Mouse (Mus musculus) lung, adult 18-20 months (tissue): Measurements from ENCODE around the gene Otop3.

Source experiments
- DNase-seq, 2 experiments: peaks; one replicate each; pipeline ENCODE4 v3.0.0; 2022; ENCODE audit warnings: mixed read lengths in 2 of 2

Otop3 gene

GRCm38 (mm10) chr11:115319704-115320383, 14.7 kb upstream of the Otop3 start:
- DNase-seq: no peak

GRCm38 (mm10) chr11:115321906-115322693, 12.4 kb upstream of the Otop3 start, which contains the start of gene Ush1g:
Ush1g (minus strand) TSS chr11:115322041.
- peak; percentile 21 to 28 for DNase-seq

GRCm38 (mm10) chr11:115323354-115323753, 11.2 kb upstream of the Otop3 start:
- DNase-seq: no peak

GRCm38 (mm10) chr11:115326730-115327129, 7.8 kb upstream of the Otop3 start:
- no peak for DNase-seq

DNA sequence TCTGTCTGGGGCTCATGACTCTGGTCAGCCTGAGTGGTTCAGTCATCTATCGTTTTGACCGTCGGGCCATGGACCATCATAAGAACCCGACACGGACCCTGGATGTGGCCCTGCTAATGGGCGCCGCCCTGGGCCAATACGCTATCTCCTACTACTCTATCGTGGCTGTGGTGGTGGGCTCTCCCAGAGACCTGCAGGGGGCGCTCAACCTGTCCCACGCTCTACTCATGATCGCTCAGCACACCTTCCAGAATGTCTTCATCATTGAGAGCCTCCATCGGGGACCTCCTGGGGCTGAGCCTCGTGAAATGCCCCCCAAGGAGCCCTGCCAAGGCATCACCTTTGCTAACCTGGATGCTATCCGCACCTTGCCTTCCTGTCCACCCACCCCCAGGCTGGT, 5.2 kb upstream of the Otop3 start:
- no peak for DNase-seq

GRCm38 (mm10) chr11:115335223-115335622, 692 bp downstream of the Otop3 start:
- peak in 1 of 2 experiments; percentile 39 for DNase-seq

DNA sequence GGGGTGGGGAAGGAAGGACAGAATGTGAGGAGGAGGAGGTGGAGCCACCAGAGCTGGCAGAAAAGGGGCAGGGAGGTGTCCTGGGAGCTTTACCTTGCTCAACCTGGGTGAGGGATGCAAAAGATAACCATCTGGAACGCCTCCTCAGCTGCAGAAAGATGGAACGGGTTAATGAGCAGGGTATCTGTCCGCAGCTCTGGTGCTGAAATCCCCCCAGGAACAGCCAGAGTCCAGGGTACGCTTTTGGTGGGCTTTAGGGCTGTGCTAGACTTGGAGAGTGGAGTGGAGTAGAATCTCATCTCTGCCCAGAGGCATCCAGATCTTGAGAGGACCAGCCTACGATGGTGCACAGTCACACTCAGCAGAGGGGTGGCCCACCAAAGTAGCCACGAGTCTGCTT, 1.6 kb downstream of the Otop3 start:
- no peak for DNase-seq

GRCm38 (mm10) chr11:115337350-115337749, 2.8 kb downstream of the Otop3 start:
- DNase-seq: no peak

DNA sequence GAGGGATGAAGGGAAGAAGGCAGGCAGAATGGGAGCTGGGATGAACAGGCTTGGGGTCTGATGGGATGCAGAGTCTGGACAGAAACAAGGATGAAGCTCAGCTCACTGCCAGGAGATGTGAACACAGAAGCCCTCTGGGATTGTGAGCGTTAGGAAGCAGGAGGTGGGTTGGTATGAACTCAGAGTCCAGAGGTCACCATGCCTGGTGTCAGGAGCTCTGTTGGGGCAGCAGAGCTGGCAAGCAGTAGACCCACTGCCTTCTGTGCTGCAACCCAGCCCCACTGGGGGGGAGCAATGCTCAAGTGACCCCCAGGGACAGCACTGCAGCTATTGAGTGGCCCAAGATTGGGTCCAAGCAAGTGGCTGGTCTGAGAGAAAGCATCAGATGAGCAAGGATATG, 3.3 kb downstream of the Otop3 start:
- DNase-seq: no peak

- no peak for DNase-seq
Measured at GRCm38 (mm10) chr11:115341246-115341645, 6.7 kb downstream of the Otop3 start.

DNA sequence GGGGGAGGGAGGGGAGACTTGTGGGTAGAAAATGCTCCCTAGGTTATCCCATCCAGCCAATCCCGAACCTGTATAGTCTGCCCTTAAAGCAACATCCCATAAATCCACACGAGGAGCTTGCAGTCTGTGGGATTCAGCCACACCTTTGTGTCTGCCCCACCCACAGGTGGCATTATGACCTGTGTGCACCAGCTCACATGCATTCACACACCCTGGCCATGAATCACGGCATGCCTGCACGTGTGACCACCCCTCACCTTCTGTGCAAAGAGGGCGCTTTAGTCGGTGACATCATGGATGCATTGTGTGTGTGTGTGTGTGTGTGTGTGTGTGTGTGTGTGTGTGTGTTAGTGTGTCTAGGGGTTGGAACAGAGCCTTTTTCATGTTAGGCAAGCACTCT, 7.3 kb downstream of the Otop3 start:
- no peak for DNase-seq

GRCm38 (mm10) chr11:115344967-115345366, 10.4 kb downstream of the Otop3 start:
- DNase-seq: no peak

GRCm38 (mm10) chr11:115345515-115345914, 11.0 kb downstream of the Otop3 start:
- no peak for DNase-seq

DNA sequence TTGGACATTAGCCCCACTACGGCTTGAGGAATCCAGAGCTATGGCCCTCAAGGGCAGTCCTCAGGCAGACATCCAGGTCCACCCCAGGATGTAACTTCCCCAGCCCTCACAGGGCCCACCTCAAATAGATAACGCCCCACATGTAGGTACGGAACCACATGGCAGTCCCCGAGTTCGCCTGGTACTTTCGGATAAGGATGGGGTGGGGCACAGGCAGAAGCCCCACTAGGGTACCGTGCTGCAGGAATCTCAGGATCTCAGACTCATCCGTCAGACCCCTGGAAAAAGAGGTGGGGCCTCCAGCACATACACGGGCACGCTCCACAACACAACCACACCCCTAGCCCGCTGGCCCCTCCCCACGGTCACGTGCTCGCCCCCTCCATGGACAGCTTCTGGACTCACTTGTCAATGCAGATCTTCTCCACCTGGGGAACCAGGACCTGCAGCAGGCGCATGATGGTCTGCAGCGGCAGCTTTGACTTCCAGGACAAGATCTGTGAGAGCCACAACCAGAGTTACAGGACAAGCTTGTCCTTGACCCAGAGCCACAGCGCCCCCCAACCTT, 14.2 kb downstream of the Otop3 start:
- DNase-seq: no peak

DNA sequence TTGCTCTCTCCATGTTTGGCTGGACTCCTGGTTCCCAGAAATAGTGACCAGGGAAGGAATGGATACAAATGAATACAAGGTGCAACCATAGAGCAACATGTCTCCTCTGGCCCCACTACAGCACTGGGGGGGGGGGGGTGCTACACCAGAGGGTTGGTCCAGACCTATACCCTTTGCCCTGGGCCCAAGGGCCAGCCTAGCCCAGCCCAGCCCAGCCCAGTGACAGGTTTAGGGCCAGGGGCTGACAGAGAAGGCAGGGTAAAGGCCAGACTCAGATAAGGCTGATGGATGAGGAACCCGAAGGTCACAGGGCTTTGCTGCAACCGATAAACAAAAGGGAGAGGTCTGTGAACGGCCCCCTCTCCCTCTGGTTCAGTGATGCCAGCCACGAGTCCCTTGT, 15.4 kb downstream of the Otop3 start:
- DNase-seq: no peak

DNA sequence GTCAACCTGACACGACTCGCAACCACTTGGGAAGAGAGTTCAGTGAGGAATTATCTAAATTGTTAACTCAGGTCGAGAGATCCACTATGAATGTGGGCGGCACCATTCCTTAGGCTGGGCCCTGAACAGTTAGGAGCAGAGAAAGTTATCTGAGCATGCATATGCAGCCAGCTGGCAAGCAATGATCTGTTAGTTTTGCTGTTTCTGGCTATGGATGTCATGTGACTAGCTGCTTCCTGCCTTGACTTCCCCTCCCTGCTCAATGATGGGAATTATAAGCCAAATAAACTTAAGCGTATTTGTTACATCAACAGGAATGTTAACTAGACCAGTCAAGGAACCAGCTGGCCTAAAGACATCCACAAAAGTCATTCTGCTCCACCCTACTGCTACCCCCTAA, 18.8 kb downstream of the Otop3 start:
- DNase-seq: no peak

DNA sequence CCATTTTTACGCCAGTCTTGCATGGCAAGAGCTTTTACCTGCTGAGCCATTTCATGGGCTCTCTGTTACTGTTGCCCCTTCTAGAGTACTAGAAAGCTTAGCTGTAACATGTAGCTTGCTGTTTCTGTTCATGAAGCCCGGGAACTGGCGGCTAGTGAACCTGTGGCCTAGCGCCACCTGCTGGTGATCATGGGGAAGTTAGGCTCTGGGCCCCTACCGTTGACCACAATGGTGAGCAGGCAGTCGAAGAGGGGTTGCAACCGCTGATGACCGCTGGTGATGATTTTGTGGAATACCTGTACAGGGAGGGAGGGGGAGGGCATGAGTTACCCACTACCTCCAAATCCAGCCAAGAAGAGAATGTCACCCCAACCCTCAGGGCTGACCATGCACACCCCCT, 19.7 kb downstream of the Otop3 start:
- DNase-seq: peak; percentile 49 to 60

DNA sequence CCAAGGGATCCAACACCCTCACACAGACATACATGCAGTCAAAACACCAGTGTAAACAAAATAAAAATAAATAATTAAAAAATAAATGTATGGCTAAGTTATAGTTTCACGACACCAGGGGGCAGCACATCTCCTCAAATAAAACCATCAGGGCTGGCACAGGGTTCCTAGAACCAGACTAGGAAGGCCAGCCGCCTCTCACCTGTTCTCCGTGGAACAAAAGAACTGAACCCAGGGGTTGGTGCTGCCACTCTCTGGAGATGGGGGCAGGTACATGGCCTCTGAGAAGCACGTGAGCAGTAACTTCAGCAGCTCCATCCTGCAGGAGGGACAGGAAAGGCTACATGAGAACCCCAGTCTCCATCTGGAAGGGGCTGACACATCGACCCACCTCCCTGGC, 23.9 kb downstream of the Otop3 start:
- DNase-seq: peak; percentile 65 to 77

DNA sequence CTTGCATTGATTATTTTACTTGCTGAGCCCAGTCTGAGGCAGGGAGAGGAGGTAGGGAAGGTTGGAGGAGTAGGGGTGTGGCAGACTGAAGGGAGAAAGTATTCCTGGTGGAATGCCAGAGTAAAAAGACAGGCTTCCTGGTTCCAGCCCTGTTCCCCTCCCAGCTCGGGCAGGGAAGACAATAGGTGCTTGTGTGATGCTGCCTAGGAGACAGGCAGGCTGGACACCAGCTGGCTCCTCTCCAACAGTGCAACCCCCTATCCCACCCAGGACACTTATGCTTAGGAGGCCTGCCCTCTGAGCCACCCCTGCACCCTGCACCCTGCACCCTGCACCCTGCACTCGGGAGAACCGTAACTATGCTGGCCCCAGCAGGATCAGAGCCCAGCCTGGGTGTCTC, 24.8 kb downstream of the Otop3 start:
- peak; percentile 34 to 46 for DNase-seq

GRCm38 (mm10) chr11:115359726-115360125, 25.2 kb downstream of the Otop3 start:
- no peak for DNase-seq

GRCm38 (mm10) chr11:115364136-115364535, 29.6 kb downstream of the Otop3 start:
- DNase-seq: peak; percentile 61 to 69

- DNase-seq: no peak
Measured at GRCm38 (mm10) chr11:115366039-115366705, 31.6 kb downstream of the Otop3 start.

DNA sequence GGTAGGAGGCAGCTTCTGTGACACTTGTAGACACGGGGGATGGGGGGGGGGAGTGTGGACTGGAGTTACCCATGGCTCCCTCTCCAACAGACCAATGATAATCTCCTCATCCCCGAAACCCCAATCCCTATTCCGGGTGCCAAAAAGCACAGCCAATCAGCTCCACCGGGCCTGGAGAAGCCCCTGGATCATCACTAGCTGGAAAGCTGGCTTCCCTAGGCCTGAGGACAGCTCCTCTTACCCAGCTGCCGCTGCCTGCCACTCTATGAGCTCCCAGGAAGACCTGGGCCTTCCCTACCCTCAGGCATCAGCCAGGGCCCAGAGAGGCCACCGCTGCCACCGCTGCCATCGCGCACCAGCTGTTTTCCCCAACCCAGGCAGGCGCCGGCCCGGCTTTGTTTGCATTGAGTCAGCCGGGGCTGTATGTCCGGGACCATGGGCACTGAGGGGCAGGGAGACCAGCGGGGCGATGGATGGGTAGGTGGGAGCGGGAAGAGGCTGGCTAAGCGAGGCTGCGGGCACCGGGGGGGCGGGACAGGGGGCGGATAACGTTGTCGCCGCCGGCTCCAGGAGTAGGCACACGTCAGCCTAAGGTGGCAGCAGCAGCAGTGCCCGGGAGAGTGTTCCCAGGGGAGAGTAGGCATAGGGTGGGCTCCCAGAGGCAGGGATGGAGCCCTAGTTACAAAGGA, 32.3 kb downstream of the Otop3 start:
- no peak for DNase-seq
